Mouse (Mus musculus): Measurements from ENCODE around the gene Bclaf3. TPM values are rescaled to one million over a fixed set of nuclear protein-coding genes. Genes with fewer than 3 reads are reported as not detected.
"Not testable (repeated sequence)": the region's sequence is repeated elsewhere in the genome, so short reads cannot be mapped to it uniquely, and the experiment has no call there.

Gene Bclaf3
- polyA plus RNA-seq, 1 experiment from 2014 or later = 11.9 TPM

GRCm38 (mm10) chrX:159532427-159532810 lies 5.9 kb downstream of the Bclaf3 start:
- peak; percentile 43 for DNase-seq (ENCODE audit: low read depth, low spot score)
- peak; percentile 94 for ATAC-seq
- TF ChIP-seq CTCF (IDR thresholded peaks at IDR 0.05) = no peak
- peaks cover 7% of the 10 kb centered on the region for H3K27me3 ChIP-seq
- ChIA-PET CTCF (interaction anchor here (0.8 kb wide), 1 partner anchor 18 kb away, joined by 3 read pairs; no protein-coding TSS in a partner anchor), POLR2A (no interaction called here)
- in situ Hi-C loops (cut with MboI; ENCODE audit: low pct_unique_long_range_greater_than_20kb) = no loop called here

- peaks cover 7% of the 10 kb centered on the region for H3K27me3 ChIP-seq
- in situ Hi-C loops (cut with MboI; ENCODE audit: low pct_unique_long_range_greater_than_20kb) = no loop called here
- TF ChIP-seq CTCF (IDR thresholded peaks at IDR 0.05) = no peak
- CTCF ChIA-PET = interaction anchor here (0.8 kb wide), 1 partner anchor 18 kb away, joined by 3 read pairs; no protein-coding TSS in a partner anchor
- ATAC-seq (peak; percentile 60), DNase-seq (ENCODE audit: low read depth, low spot score) (no peak)
- POLR2A ChIA-PET = no interaction called here
Observed at GRCm38 (mm10) chrX:159532811-159533462, 6.4 kb downstream of the Bclaf3 start.

- ChIA-PET POLR2A (no interaction called here), CTCF (no interaction called here)
- no peaks in the 10 kb centered on the region for H3K27me3 ChIP-seq
- no peak for DNase-seq (ENCODE audit: low read depth, low spot score)
- TF ChIP-seq CTCF (IDR thresholded peaks at IDR 0.05) = no peak
- in situ Hi-C loops (cut with MboI; ENCODE audit: low pct_unique_long_range_greater_than_20kb) = no loop called here
- ATAC-seq = no peak
Observed at GRCm38 (mm10) chrX:159541936-159542335, 15.4 kb downstream of the Bclaf3 start.

- POLR2A ChIA-PET = no interaction called here
- peaks cover 21% of the 10 kb centered on the region for H3K27me3 ChIP-seq
- CTCF ChIA-PET = no interaction called here
- no peak for TF ChIP-seq CTCF (IDR thresholded peaks at IDR 0.05)
- ATAC-seq = no peak
- DNase-seq (ENCODE audit: low read depth, low spot score) = no peak
- in situ Hi-C loops (cut with MboI; ENCODE audit: low pct_unique_long_range_greater_than_20kb) = no loop called here
Observed at GRCm38 (mm10) chrX:159547093-159547492, 20.6 kb downstream of the Bclaf3 start.

GRCm38 (mm10) chrX:159584738-159585137 lies 58.2 kb downstream of the Bclaf3 start:
- in situ Hi-C loops (cut with MboI; ENCODE audit: low pct_unique_long_range_greater_than_20kb); H3K27me3 ChIP-seq; ATAC-seq; POLR2A ChIA-PET; DNase-seq (ENCODE audit: low read depth, low spot score); CTCF ChIA-PET: not testable (repeated sequence)

GRCm38 (mm10) chrX:159591633-159592032 lies 65.1 kb downstream of the Bclaf3 start:
- no peak for ATAC-seq
- CTCF ChIA-PET = no interaction called here
- H3K27me3 ChIP-seq = peaks cover under 1% of the 10 kb centered on the region
- POLR2A ChIA-PET = no interaction called here
- DNase-seq (ENCODE audit: low read depth, low spot score) = no peak
- peak; percentile 19 for TF ChIP-seq CTCF (IDR thresholded peaks at IDR 0.05)
- in situ Hi-C loops (cut with MboI; ENCODE audit: low pct_unique_long_range_greater_than_20kb) = no loop called here

GRCm38 (mm10) chrX:159597502-159597901 lies 71.0 kb downstream of the Bclaf3 start:
- in situ Hi-C loops (cut with MboI; ENCODE audit: low pct_unique_long_range_greater_than_20kb) = no loop called here
- no peak for TF ChIP-seq CTCF (IDR thresholded peaks at IDR 0.05)
- POLR2A ChIA-PET = no interaction called here
- no peaks in the 10 kb centered on the region for H3K27me3 ChIP-seq
- CTCF ChIA-PET = interaction anchor here (1.0 kb wide), 1 partner anchor 9 kb away, joined by 3 read pairs; no protein-coding TSS in a partner anchor
- ATAC-seq = no peak
- DNase-seq (ENCODE audit: low read depth, low spot score) = no peak

GRCm38 (mm10) chrX:159604832-159605231 lies 78.3 kb downstream of the Bclaf3 start:
- DNase-seq (ENCODE audit: low read depth, low spot score) (no peak), ATAC-seq (no peak)
- H3K27me3 ChIP-seq = peaks cover 8% of the 10 kb centered on the region
- CTCF ChIA-PET = no interaction called here
- in situ Hi-C loops (cut with MboI; ENCODE audit: low pct_unique_long_range_greater_than_20kb) = loop anchor here (5.0 kb wide), 1 partner anchor 158 kb away; no protein-coding TSS in a partner anchor
- POLR2A ChIA-PET = no interaction called here
- no peak for TF ChIP-seq CTCF (IDR thresholded peaks at IDR 0.05)

- POLR2A ChIA-PET = no interaction called here
- in situ Hi-C loops (cut with MboI; ENCODE audit: low pct_unique_long_range_greater_than_20kb) = loop anchor here (5.0 kb wide), 1 partner anchor 160 kb away; no protein-coding TSS in a partner anchor
- TF ChIP-seq CTCF (IDR thresholded peaks at IDR 0.05) = peak; percentile 68
- H3K27me3 ChIP-seq = peaks cover 8% of the 10 kb centered on the region
- DNase-seq (ENCODE audit: low read depth, low spot score) (no peak), ATAC-seq (no peak)
- CTCF ChIA-PET = interaction anchor here (1.0 to 1.9 kb wide), 2 partner anchors 9 to 164 kb away, joined by 3 to 4 read pairs; no protein-coding TSS in a partner anchor
Observed at GRCm38 (mm10) chrX:159606936-159607335, 80.4 kb downstream of the Bclaf3 start.

- no peak for DNase-seq (ENCODE audit: low read depth, low spot score)
- in situ Hi-C loops (cut with MboI; ENCODE audit: low pct_unique_long_range_greater_than_20kb) = loop anchor here (5.0 to 10.0 kb wide), 4 partner anchors 121 to 488 kb away; no protein-coding TSS in a partner anchor
- H3K27me3 ChIP-seq = peaks cover 6% of the 10 kb centered on the region
- ChIA-PET CTCF (interaction anchor here (0.7 to 2.1 kb wide), 9 partner anchors 9 to 341 kb away, joined by 3 to 6 read pairs (median 3); no protein-coding TSS in a partner anchor), POLR2A (no interaction called here)
- no peak for TF ChIP-seq CTCF (IDR thresholded peaks at IDR 0.05)
- peak; percentile 9 for ATAC-seq
Observed at GRCm38 (mm10) chrX:159626208-159626906, 99.9 kb downstream of the Bclaf3 start.
